Mouse (Mus musculus): Measurements from ENCODE around the gene Smug1. TPM values are rescaled to one million over a fixed set of nuclear protein-coding genes. Genes with fewer than 3 reads are reported as not detected.

Gene Smug1
- polyA plus RNA-seq, 1 experiment from 2014 or later, result 12.2 TPM

GRCm38 (mm10) chr15:103120594-103120993 lies 46.3 kb downstream of the Smug1 start:
- H3K27ac ChIP-seq (ENCODE audit: low read length), result no peak overlapping the region
- no peaks in the 10 kb centered on the region for H3K4me1 ChIP-seq (ENCODE audit: insufficient read depth, low read depth, low read length)
- no peak overlapping the region for H3K9ac ChIP-seq (replicated peaks; ENCODE audit: low read depth)
- H3K36me3 ChIP-seq (ENCODE audit: insufficient read depth, low read length), result no peaks in the 10 kb centered on the region
- TF ChIP-seq CTCF (IDR thresholded peaks at IDR 0.05) (no peak), EP300 (IDR thresholded peaks at IDR 0.05) (no peak)
- no peaks in the 10 kb centered on the region for H3K9me3 ChIP-seq (ENCODE audit: low read length)
- 49% methylated on average over 11 of the region's 11 CpGs for WGBS
- DNase-seq (ENCODE audit: low spot score) (no peak), ATAC-seq (no peak)
- H3K27me3 ChIP-seq (replicated peaks; ENCODE audit: insufficient read depth, low read length), result no peaks in the 10 kb centered on the region
- H3K4me3 ChIP-seq (ENCODE audit: low read depth, low read length), result no peak overlapping the region
- no peak overlapping the region for H3K4me2 ChIP-seq (replicated peaks; ENCODE audit: low read depth, low read length)

- WGBS, result 44% methylated on average over 5 of the region's 5 CpGs
- no peaks in the 10 kb centered on the region; the same call in 1 of the 2 replicates for H3K27me3 ChIP-seq (replicated peaks; ENCODE audit: insufficient read depth, low read length)
- no peak for TF ChIP-seq CTCF (IDR thresholded peaks at IDR 0.05)
- TF ChIP-seq EP300 (IDR thresholded peaks at IDR 0.05), result no peak
- ATAC-seq (no peak), DNase-seq (ENCODE audit: low spot score) (no peak)
- H3K9me3 ChIP-seq (ENCODE audit: low read length), result no peaks in the 10 kb centered on the region
- no peaks in the 10 kb centered on the region for H3K4me1 ChIP-seq (ENCODE audit: insufficient read depth, low read depth, low read length)
- no peaks in the 10 kb centered on the region for H3K36me3 ChIP-seq (ENCODE audit: insufficient read depth, low read length)
- no peak overlapping the region for H3K9ac ChIP-seq (replicated peaks; ENCODE audit: low read depth)
- no peak overlapping the region for H3K4me2 ChIP-seq (replicated peaks; ENCODE audit: low read depth, low read length)
- no peak overlapping the region for H3K4me3 ChIP-seq (ENCODE audit: low read depth, low read length)
- H3K27ac ChIP-seq (ENCODE audit: low read length), result no peak overlapping the region
Measured at GRCm38 (mm10) chr15:103115726-103116125, 51.2 kb downstream of the Smug1 start.

GRCm38 (mm10) chr15:103115256-103115655 lies 51.6 kb downstream of the Smug1 start:
- ATAC-seq (no peak), DNase-seq (ENCODE audit: low spot score) (no peak)
- H3K27me3 ChIP-seq (replicated peaks; ENCODE audit: insufficient read depth, low read length), result no peaks in the 10 kb centered on the region; the same call in 1 of the 2 replicates
- H3K27ac ChIP-seq (ENCODE audit: low read length), result no peak overlapping the region
- WGBS, result 4% methylated on average over 9 of the region's 9 CpGs
- TF ChIP-seq CTCF (IDR thresholded peaks at IDR 0.05) (no peak), EP300 (IDR thresholded peaks at IDR 0.05) (no peak)
- H3K36me3 ChIP-seq (ENCODE audit: insufficient read depth, low read length), result no peaks in the 10 kb centered on the region
- H3K9ac ChIP-seq (replicated peaks; ENCODE audit: low read depth), result no peak overlapping the region
- no peak overlapping the region for H3K4me2 ChIP-seq (replicated peaks; ENCODE audit: low read depth, low read length)
- H3K4me3 ChIP-seq (ENCODE audit: low read depth, low read length), result no peak overlapping the region
- H3K4me1 ChIP-seq (ENCODE audit: insufficient read depth, low read depth, low read length), result no peaks in the 10 kb centered on the region
- H3K9me3 ChIP-seq (ENCODE audit: low read length), result no peaks in the 10 kb centered on the region

GRCm38 (mm10) chr15:103113077-103113476 lies 53.8 kb downstream of the Smug1 start:
- 78% methylated on average over 6 of the region's 6 CpGs for WGBS
- Histone ChIP-seq H3K9me3 (ENCODE audit: low read length) (no peaks in the 10 kb centered on the region), H3K27ac (ENCODE audit: low read length) (no peak overlapping the region), H3K36me3 (ENCODE audit: insufficient read depth, low read length) (no peaks in the 10 kb centered on the region), H3K4me3 (ENCODE audit: low read depth, low read length) (no peak overlapping the region), H3K9ac (replicated peaks; ENCODE audit: low read depth) (no peak overlapping the region), H3K4me1 (ENCODE audit: insufficient read depth, low read depth, low read length) (no peaks in the 10 kb centered on the region), H3K27me3 (replicated peaks; ENCODE audit: insufficient read depth, low read length) (peaks cover 5% of the 10 kb centered on the region; the same call in 1 of the 2 replicates), H3K4me2 (replicated peaks; ENCODE audit: low read depth, low read length) (no peak overlapping the region)
- ATAC-seq (no peak), DNase-seq (ENCODE audit: low spot score) (no peak)
- TF ChIP-seq EP300 (IDR thresholded peaks at IDR 0.05), result no peak
- no peak for TF ChIP-seq CTCF (IDR thresholded peaks at IDR 0.05)

- H3K4me3 ChIP-seq (ENCODE audit: low read depth, low read length), result no peak overlapping the region
- peak; percentile 21 for DNase-seq (ENCODE audit: low spot score)
- H3K36me3 ChIP-seq (ENCODE audit: insufficient read depth, low read length), result no peaks in the 10 kb centered on the region
- no peak for ATAC-seq
- no peaks in the 10 kb centered on the region for H3K9me3 ChIP-seq (ENCODE audit: low read length)
- TF ChIP-seq CTCF (IDR thresholded peaks at IDR 0.05), result no peak
- no peak for TF ChIP-seq EP300 (IDR thresholded peaks at IDR 0.05)
- no peak overlapping the region for H3K27ac ChIP-seq (ENCODE audit: low read length)
- WGBS, result 56% methylated on average over 2 of the region's 2 CpGs
- H3K9ac ChIP-seq (replicated peaks; ENCODE audit: low read depth), result no peak overlapping the region
- H3K27me3 ChIP-seq (replicated peaks; ENCODE audit: insufficient read depth, low read length), result peaks cover 5% of the 10 kb centered on the region; the same call in 1 of the 2 replicates
- no peaks in the 10 kb centered on the region for H3K4me1 ChIP-seq (ENCODE audit: insufficient read depth, low read depth, low read length)
- H3K4me2 ChIP-seq (replicated peaks; ENCODE audit: low read depth, low read length), result no peak overlapping the region
Measured at GRCm38 (mm10) chr15:103112309-103112708, 54.6 kb downstream of the Smug1 start.

- WGBS, result 41% methylated on average over 4 of the region's 4 CpGs
- ATAC-seq (no peak), DNase-seq (ENCODE audit: low spot score) (no peak)
- Histone ChIP-seq H3K4me2 (replicated peaks; ENCODE audit: low read depth, low read length) (no peak overlapping the region), H3K4me3 (ENCODE audit: low read depth, low read length) (no peak overlapping the region), H3K4me1 (ENCODE audit: insufficient read depth, low read depth, low read length) (no peaks in the 10 kb centered on the region), H3K27ac (ENCODE audit: low read length) (no peak overlapping the region), H3K36me3 (ENCODE audit: insufficient read depth, low read length) (no peaks in the 10 kb centered on the region), H3K9me3 (ENCODE audit: low read length) (no peaks in the 10 kb centered on the region), H3K9ac (replicated peaks; ENCODE audit: low read depth) (no peak overlapping the region), H3K27me3 (replicated peaks; ENCODE audit: insufficient read depth, low read length) (peaks cover 5% of the 10 kb centered on the region; the same call in 1 of the 2 replicates)
- TF ChIP-seq CTCF (IDR thresholded peaks at IDR 0.05) (no peak), EP300 (IDR thresholded peaks at IDR 0.05) (no peak)
Measured at GRCm38 (mm10) chr15:103109940-103110339, 57.0 kb downstream of the Smug1 start.

Measured in lung, postnatal 0 days (tissue).